Mouse (Mus musculus): Measurements from ENCODE around the gene Nol10. TPM values are rescaled to one million over a fixed set of nuclear protein-coding genes. Genes with fewer than 3 reads are reported as not detected.
"Not testable (repeated sequence)": the region's sequence is repeated elsewhere in the genome, so short reads cannot be mapped to it uniquely, and the experiment has no call there.

Nol10 gene
- polyA plus RNA-seq, 1 experiment from 2014 or later: 8.2 TPM

DNA sequence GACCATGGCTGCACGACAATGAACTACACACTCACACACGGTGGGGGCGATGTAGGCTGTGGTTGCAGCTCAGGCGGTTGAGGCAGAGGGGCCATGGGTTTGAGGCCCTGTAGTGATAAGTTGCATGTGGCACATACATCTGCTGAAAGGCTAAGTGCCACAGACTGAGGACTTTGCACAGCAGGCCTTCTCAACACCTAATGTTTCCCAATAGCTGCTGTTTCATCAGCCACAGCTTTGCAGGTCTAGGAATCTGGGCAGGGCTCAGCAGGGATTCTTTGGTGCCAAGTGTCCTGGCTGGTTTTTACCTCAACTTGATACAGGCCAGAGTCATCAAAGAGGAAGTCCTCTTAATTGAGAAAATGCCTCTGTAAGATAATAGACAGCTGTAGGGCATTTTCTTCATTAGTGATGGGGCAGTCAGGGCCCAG, 101.4 kb downstream of the Nol10 start:
- no peaks in the 10 kb centered on the region for H3K9me3 ChIP-seq (ENCODE audit: control insufficient read depth, low read length)
- H3K9ac ChIP-seq (ENCODE audit: low read length): no peak overlapping the region
- H3K27me3 ChIP-seq (ENCODE audit: control insufficient read depth, insufficient read depth, low read length): no peaks in the 10 kb centered on the region
- no peaks in the 10 kb centered on the region for H3K36me3 ChIP-seq (ENCODE audit: control insufficient read depth, insufficient read depth, low read length)
- no peak for TF ChIP-seq EP300 (optimal IDR thresholded peaks at IDR 0.05)
- TF ChIP-seq CTCF (IDR thresholded peaks at IDR 0.05; ENCODE audit: low read depth): no peak
- H3K4me3 ChIP-seq (ENCODE audit: low read depth, low read length): no peak overlapping the region
- no peak overlapping the region for H3K4me2 ChIP-seq (replicated peaks; ENCODE audit: low read depth)
- no peak overlapping the region for H3K27ac ChIP-seq (replicated peaks)
- ATAC-seq (ENCODE audit: low FRiP score, low TSS enrichment) (no peak), DNase-seq (ENCODE audit: low spot score) (no peak)
- whole genome bisulfite sequencing: 88% methylated on average over 4 of the region's 4 CpGs
- no peaks in the 10 kb centered on the region for H3K4me1 ChIP-seq (replicated peaks; ENCODE audit: control insufficient read depth, insufficient read depth)

GRCm38 (mm10) chr12:17450503-17450902, 102.2 kb downstream of the Nol10 start:
- no peak for DNase-seq (ENCODE audit: low spot score)
- H3K27ac ChIP-seq (replicated peaks): no peak overlapping the region
- no peaks in the 10 kb centered on the region for H3K36me3 ChIP-seq (ENCODE audit: control insufficient read depth, insufficient read depth, low read length)
- H3K4me3 ChIP-seq (ENCODE audit: low read depth, low read length): no peak overlapping the region
- no peak for TF ChIP-seq EP300 (optimal IDR thresholded peaks at IDR 0.05)
- TF ChIP-seq CTCF (IDR thresholded peaks at IDR 0.05; ENCODE audit: low read depth): no peak
- no peaks in the 10 kb centered on the region for H3K4me1 ChIP-seq (replicated peaks; ENCODE audit: control insufficient read depth, insufficient read depth)
- no peak overlapping the region for H3K9ac ChIP-seq (ENCODE audit: low read length)
- ATAC-seq (ENCODE audit: low FRiP score, low TSS enrichment): no peak
- no peak overlapping the region for H3K4me2 ChIP-seq (replicated peaks; ENCODE audit: low read depth)
- H3K9me3 ChIP-seq (ENCODE audit: control insufficient read depth, low read length): no peaks in the 10 kb centered on the region
- WGBS: 73% methylated on average over 4 of the region's 4 CpGs
- no peaks in the 10 kb centered on the region for H3K27me3 ChIP-seq (ENCODE audit: control insufficient read depth, insufficient read depth, low read length)

DNA sequence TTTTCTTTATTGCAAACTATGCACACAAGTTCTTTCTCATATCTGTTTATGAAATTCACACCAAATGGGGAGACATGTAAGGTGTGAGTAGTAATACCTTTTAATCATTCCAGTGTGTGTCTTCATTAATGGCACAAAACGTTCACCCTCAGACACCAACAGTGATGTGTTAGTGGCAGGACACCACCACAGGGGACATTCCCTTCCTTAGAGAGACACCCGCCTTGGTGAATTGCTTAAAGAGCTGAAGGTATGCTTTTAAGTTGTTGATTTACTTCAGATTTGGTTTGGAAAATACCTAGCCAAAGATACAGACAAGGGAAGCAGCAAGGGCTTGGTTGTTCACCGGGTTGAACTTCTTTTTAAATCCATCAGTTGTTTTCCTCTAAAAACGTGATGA, 102.7 kb downstream of the Nol10 start:
- TF ChIP-seq EP300 (optimal IDR thresholded peaks at IDR 0.05): no peak
- no peak for TF ChIP-seq CTCF (IDR thresholded peaks at IDR 0.05; ENCODE audit: low read depth)
- 74% methylated on average over 4 of the region's 4 CpGs for WGBS
- H3K9ac ChIP-seq (ENCODE audit: low read length): no peak overlapping the region
- DNase-seq (ENCODE audit: low spot score) (no peak), ATAC-seq (ENCODE audit: low FRiP score, low TSS enrichment) (no peak)
- H3K27ac ChIP-seq (replicated peaks): no peak overlapping the region
- no peak overlapping the region for H3K4me2 ChIP-seq (replicated peaks; ENCODE audit: low read depth)
- H3K36me3 ChIP-seq (ENCODE audit: control insufficient read depth, insufficient read depth, low read length): no peaks in the 10 kb centered on the region
- H3K9me3 ChIP-seq (ENCODE audit: control insufficient read depth, low read length): no peaks in the 10 kb centered on the region
- no peaks in the 10 kb centered on the region for H3K27me3 ChIP-seq (ENCODE audit: control insufficient read depth, insufficient read depth, low read length)
- no peaks in the 10 kb centered on the region for H3K4me1 ChIP-seq (replicated peaks; ENCODE audit: control insufficient read depth, insufficient read depth)
- no peak overlapping the region for H3K4me3 ChIP-seq (ENCODE audit: low read depth, low read length)

DNA sequence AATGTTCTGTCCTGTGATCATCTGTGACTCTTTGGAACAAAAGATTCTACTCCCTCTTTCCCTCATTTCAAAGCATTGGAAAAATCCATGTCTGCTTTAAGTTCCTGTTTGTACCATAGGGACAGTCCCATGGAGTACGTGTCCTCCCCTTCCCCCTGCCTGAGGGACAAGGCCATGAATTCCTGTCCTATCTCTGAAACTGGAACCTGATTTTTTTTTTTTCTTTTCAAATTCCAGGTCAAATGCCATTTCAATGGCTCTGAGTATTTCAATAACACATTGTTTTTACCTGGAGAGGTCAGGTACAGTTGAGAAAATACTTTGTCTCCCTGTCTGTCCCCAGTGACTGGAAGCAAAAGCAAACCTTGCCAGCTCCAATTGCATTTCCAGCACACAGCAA, 104.0 kb downstream of the Nol10 start:
- no peak overlapping the region for H3K27ac ChIP-seq (replicated peaks)
- no peaks in the 10 kb centered on the region for H3K9me3 ChIP-seq (ENCODE audit: control insufficient read depth, low read length)
- ATAC-seq (ENCODE audit: low FRiP score, low TSS enrichment) (no peak), DNase-seq (ENCODE audit: low spot score) (no peak)
- H3K4me2 ChIP-seq (replicated peaks; ENCODE audit: low read depth): no peak overlapping the region
- WGBS: 63% methylated on average over 1 of the region's 1 CpGs
- H3K9ac ChIP-seq (ENCODE audit: low read length): no peak overlapping the region
- H3K36me3 ChIP-seq (ENCODE audit: control insufficient read depth, insufficient read depth, low read length): no peaks in the 10 kb centered on the region
- no peak for TF ChIP-seq CTCF (IDR thresholded peaks at IDR 0.05; ENCODE audit: low read depth)
- TF ChIP-seq EP300 (optimal IDR thresholded peaks at IDR 0.05): no peak
- no peaks in the 10 kb centered on the region for H3K4me1 ChIP-seq (replicated peaks; ENCODE audit: control insufficient read depth, insufficient read depth)
- no peak overlapping the region for H3K4me3 ChIP-seq (ENCODE audit: low read depth, low read length)
- no peaks in the 10 kb centered on the region for H3K27me3 ChIP-seq (ENCODE audit: control insufficient read depth, insufficient read depth, low read length)

GRCm38 (mm10) chr12:17453918-17454317, 105.7 kb downstream of the Nol10 start:
- 54% methylated on average over 5 of the region's 5 CpGs for WGBS
- Histone ChIP-seq H3K9me3 (ENCODE audit: control insufficient read depth, low read length) (no peaks in the 10 kb centered on the region), H3K4me2 (replicated peaks; ENCODE audit: low read depth) (no peak overlapping the region), H3K36me3 (ENCODE audit: control insufficient read depth, insufficient read depth, low read length) (no peaks in the 10 kb centered on the region), H3K9ac (ENCODE audit: low read length) (no peak overlapping the region), H3K4me3 (ENCODE audit: low read depth, low read length) (no peak overlapping the region), H3K4me1 (replicated peaks; ENCODE audit: control insufficient read depth, insufficient read depth) (no peaks in the 10 kb centered on the region), H3K27me3 (ENCODE audit: control insufficient read depth, insufficient read depth, low read length) (no peaks in the 10 kb centered on the region), H3K27ac (replicated peaks) (no peak overlapping the region)
- TF ChIP-seq EP300 (optimal IDR thresholded peaks at IDR 0.05) (no peak), CTCF (IDR thresholded peaks at IDR 0.05; ENCODE audit: low read depth) (no peak)
- ATAC-seq (ENCODE audit: low FRiP score, low TSS enrichment): no peak
- no peak for DNase-seq (ENCODE audit: low spot score)

- Histone ChIP-seq H3K4me3 (ENCODE audit: low read depth, low read length) (no peak overlapping the region), H3K27ac (replicated peaks) (no peak overlapping the region), H3K9me3 (ENCODE audit: control insufficient read depth, low read length) (no peaks in the 10 kb centered on the region), H3K4me1 (replicated peaks; ENCODE audit: control insufficient read depth, insufficient read depth) (no peaks in the 10 kb centered on the region), H3K4me2 (replicated peaks; ENCODE audit: low read depth) (no peak overlapping the region), H3K27me3 (ENCODE audit: control insufficient read depth, insufficient read depth, low read length) (no peaks in the 10 kb centered on the region), H3K9ac (ENCODE audit: low read length) (no peak overlapping the region), H3K36me3 (ENCODE audit: control insufficient read depth, insufficient read depth, low read length) (no peaks in the 10 kb centered on the region)
- TF ChIP-seq EP300 (optimal IDR thresholded peaks at IDR 0.05) (no peak), CTCF (IDR thresholded peaks at IDR 0.05; ENCODE audit: low read depth) (no peak)
- 71% methylated on average over 5 of the region's 5 CpGs for WGBS
- no peak for ATAC-seq (ENCODE audit: low FRiP score, low TSS enrichment)
- no peak for DNase-seq (ENCODE audit: low spot score)
Observed at GRCm38 (mm10) chr12:17455096-17455495, 106.8 kb downstream of the Nol10 start.

DNA sequence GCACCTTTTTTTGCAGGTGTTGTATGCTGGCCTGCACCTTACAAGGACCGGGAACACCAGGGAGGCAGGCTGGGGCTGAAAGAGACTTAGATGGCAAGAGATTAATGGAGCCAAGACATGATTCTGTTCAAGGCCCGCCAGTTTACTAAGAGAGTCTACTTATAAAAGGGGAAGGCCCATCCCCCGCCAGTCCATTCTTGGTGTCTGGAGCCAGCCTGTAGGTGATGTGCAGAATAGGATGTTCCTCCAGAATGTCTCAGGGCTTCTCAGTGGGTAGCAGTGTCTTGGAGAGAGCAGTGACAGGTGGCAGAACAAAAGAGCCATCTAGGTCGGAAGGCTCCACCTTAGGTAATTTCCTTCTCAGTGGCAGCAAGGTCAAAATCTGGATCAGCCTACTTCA, 111.0 kb downstream of the Nol10 start:
- not testable (repeated sequence) for H3K4me1 ChIP-seq (replicated peaks; ENCODE audit: control insufficient read depth, insufficient read depth); H3K9me3 ChIP-seq (ENCODE audit: control insufficient read depth, low read length); H3K36me3 ChIP-seq (ENCODE audit: control insufficient read depth, insufficient read depth, low read length); H3K4me3 ChIP-seq (ENCODE audit: low read depth, low read length); H3K9ac ChIP-seq (ENCODE audit: low read length); H3K4me2 ChIP-seq (replicated peaks; ENCODE audit: low read depth); H3K27me3 ChIP-seq (ENCODE audit: control insufficient read depth, insufficient read depth, low read length); ATAC-seq (ENCODE audit: low FRiP score, low TSS enrichment); H3K27ac ChIP-seq (replicated peaks); DNase-seq (ENCODE audit: low spot score)
- 96% methylated on average over 4 of the region's 4 CpGs for WGBS

Measured in stomach, postnatal 0 days (tissue).